Mouse (Mus musculus): ENCODE data around the gene Cables2. TPM values are rescaled to one million over a fixed set of nuclear protein-coding genes. Genes with fewer than 3 reads are reported as not detected.

Cables2 gene
- polyA plus RNA-seq, 1 experiment from 2014 or later: 1.7 TPM

- no peak for ATAC-seq (ENCODE audit: low read depth)
- Histone ChIP-seq H3K9me3 (replicated peaks; ENCODE audit: control insufficient read depth, low read length) (no peaks in the 10 kb centered on the region), H3K4me1 (ENCODE audit: control insufficient read depth, low read depth, low read length) (peaks cover 37% of the 10 kb centered on the region), H3K4me3 (ENCODE audit: low read depth, low read length) (no peak overlapping the region), H3K27ac (ENCODE audit: low read length) (no peak overlapping the region), H3K4me2 (ENCODE audit: low read depth, low read length) (no peak overlapping the region), H3K9ac (ENCODE audit: low read depth, low read length) (no peak overlapping the region), H3K27me3 (ENCODE audit: control insufficient read depth, insufficient read depth, low read depth, low read length) (no peaks in the 10 kb centered on the region), H3K36me3 (ENCODE audit: control insufficient read depth, insufficient read depth) (no peaks in the 10 kb centered on the region)
- WGBS (ENCODE audit: insufficient replicate concordance): 76% methylated on average over 2 of the region's 2 CpGs
Observed at GRCm38 (mm10) chr2:180274523-180274922, 1.2 kb upstream of the Cables2 start.

- peak; percentile 43 for ATAC-seq (ENCODE audit: low read depth)
- Histone ChIP-seq H3K27me3 (ENCODE audit: control insufficient read depth, insufficient read depth, low read depth, low read length) (no peaks in the 10 kb centered on the region), H3K36me3 (ENCODE audit: control insufficient read depth, insufficient read depth) (no peaks in the 10 kb centered on the region), H3K27ac (ENCODE audit: low read length) (peak overlapping the region; percentile 31; the same call in 1 of the 2 replicates), H3K4me1 (ENCODE audit: control insufficient read depth, low read depth, low read length) (peaks cover 37% of the 10 kb centered on the region), H3K4me2 (ENCODE audit: low read depth, low read length) (peak overlapping the region; percentile 96), H3K9me3 (replicated peaks; ENCODE audit: control insufficient read depth, low read length) (no peaks in the 10 kb centered on the region), H3K4me3 (ENCODE audit: low read depth, low read length) (peak overlapping the region; percentile 78), H3K9ac (ENCODE audit: low read depth, low read length) (peak overlapping the region; percentile 82)
- 1% methylated on average over 30 of the region's 37 CpGs for WGBS (ENCODE audit: insufficient replicate concordance)
Observed at GRCm38 (mm10) chr2:180272884-180273321, 393 bp downstream of the Cables2 start.

- Histone ChIP-seq H3K36me3 (ENCODE audit: control insufficient read depth, insufficient read depth) (no peaks in the 10 kb centered on the region), H3K9ac (ENCODE audit: low read depth, low read length) (no peak overlapping the region), H3K27me3 (ENCODE audit: control insufficient read depth, insufficient read depth, low read depth, low read length) (no peaks in the 10 kb centered on the region), H3K27ac (ENCODE audit: low read length) (no peak overlapping the region), H3K4me2 (ENCODE audit: low read depth, low read length) (peak overlapping the region; percentile 96), H3K4me1 (ENCODE audit: control insufficient read depth, low read depth, low read length) (peaks cover 33% of the 10 kb centered on the region), H3K9me3 (replicated peaks; ENCODE audit: control insufficient read depth, low read length) (no peaks in the 10 kb centered on the region), H3K4me3 (ENCODE audit: low read depth, low read length) (no peak overlapping the region)
- WGBS (ENCODE audit: insufficient replicate concordance): 79% methylated on average over 5 of the region's 5 CpGs
- no peak for ATAC-seq (ENCODE audit: low read depth)
Observed at GRCm38 (mm10) chr2:180271804-180272395, 1.4 kb downstream of the Cables2 start.

- H3K27me3 ChIP-seq (ENCODE audit: control insufficient read depth, insufficient read depth, low read depth, low read length): no peaks in the 10 kb centered on the region
- no peak for ATAC-seq (ENCODE audit: low read depth)
- no peaks in the 10 kb centered on the region for H3K36me3 ChIP-seq (ENCODE audit: control insufficient read depth, insufficient read depth)
- no peak overlapping the region for H3K4me2 ChIP-seq (ENCODE audit: low read depth, low read length)
- no peaks in the 10 kb centered on the region for H3K9me3 ChIP-seq (replicated peaks; ENCODE audit: control insufficient read depth, low read length)
- H3K9ac ChIP-seq (ENCODE audit: low read depth, low read length): no peak overlapping the region
- no peak overlapping the region for H3K4me3 ChIP-seq (ENCODE audit: low read depth, low read length)
- H3K4me1 ChIP-seq (ENCODE audit: control insufficient read depth, low read depth, low read length): peaks cover 21% of the 10 kb centered on the region
- 64% methylated on average over 7 of the region's 7 CpGs for WGBS (ENCODE audit: insufficient replicate concordance)
- peak overlapping the region; percentile 15 for H3K27ac ChIP-seq (ENCODE audit: low read length)
Observed at GRCm38 (mm10) chr2:180270537-180271255, 2.6 kb downstream of the Cables2 start.

GRCm38 (mm10) chr2:180269329-180269728, 4.0 kb downstream of the Cables2 start:
- ATAC-seq (ENCODE audit: low read depth): no peak
- Histone ChIP-seq H3K9ac (ENCODE audit: low read depth, low read length) (no peak overlapping the region), H3K4me1 (ENCODE audit: control insufficient read depth, low read depth, low read length) (peaks cover 20% of the 10 kb centered on the region), H3K4me3 (ENCODE audit: low read depth, low read length) (no peak overlapping the region), H3K9me3 (replicated peaks; ENCODE audit: control insufficient read depth, low read length) (no peaks in the 10 kb centered on the region), H3K27me3 (ENCODE audit: control insufficient read depth, insufficient read depth, low read depth, low read length) (no peaks in the 10 kb centered on the region), H3K4me2 (ENCODE audit: low read depth, low read length) (no peak overlapping the region), H3K36me3 (ENCODE audit: control insufficient read depth, insufficient read depth) (no peaks in the 10 kb centered on the region), H3K27ac (ENCODE audit: low read length) (no peak overlapping the region)
- 76% methylated on average over 10 of the region's 10 CpGs for WGBS (ENCODE audit: insufficient replicate concordance)

- no peak overlapping the region for H3K4me2 ChIP-seq (ENCODE audit: low read depth, low read length)
- H3K36me3 ChIP-seq (ENCODE audit: control insufficient read depth, insufficient read depth): peaks cover 3% of the 10 kb centered on the region; the same call in 1 of the 2 replicates
- H3K27me3 ChIP-seq (ENCODE audit: control insufficient read depth, insufficient read depth, low read depth, low read length): no peaks in the 10 kb centered on the region
- H3K4me1 ChIP-seq (ENCODE audit: control insufficient read depth, low read depth, low read length): peaks cover 15% of the 10 kb centered on the region
- no peak overlapping the region for H3K27ac ChIP-seq (ENCODE audit: low read length)
- H3K4me3 ChIP-seq (ENCODE audit: low read depth, low read length): no peak overlapping the region
- WGBS (ENCODE audit: insufficient replicate concordance): 61% methylated on average over 2 of the region's 2 CpGs
- ATAC-seq (ENCODE audit: low read depth): no peak
- no peaks in the 10 kb centered on the region for H3K9me3 ChIP-seq (replicated peaks; ENCODE audit: control insufficient read depth, low read length)
- no peak overlapping the region for H3K9ac ChIP-seq (ENCODE audit: low read depth, low read length)
Observed at GRCm38 (mm10) chr2:180267955-180268354, 5.3 kb downstream of the Cables2 start.

- Histone ChIP-seq H3K9ac (ENCODE audit: low read depth, low read length) (no peak overlapping the region), H3K36me3 (ENCODE audit: control insufficient read depth, insufficient read depth) (peaks cover 9% of the 10 kb centered on the region), H3K4me1 (ENCODE audit: control insufficient read depth, low read depth, low read length) (peaks cover 6% of the 10 kb centered on the region), H3K4me2 (ENCODE audit: low read depth, low read length) (no peak overlapping the region), H3K9me3 (replicated peaks; ENCODE audit: control insufficient read depth, low read length) (no peaks in the 10 kb centered on the region), H3K27me3 (ENCODE audit: control insufficient read depth, insufficient read depth, low read depth, low read length) (no peaks in the 10 kb centered on the region), H3K27ac (ENCODE audit: low read length) (no peak overlapping the region), H3K4me3 (ENCODE audit: low read depth, low read length) (no peak overlapping the region)
- WGBS (ENCODE audit: insufficient replicate concordance): 73% methylated on average over 10 of the region's 10 CpGs
- ATAC-seq (ENCODE audit: low read depth): no peak
Observed at GRCm38 (mm10) chr2:180262891-180263290, 10.4 kb downstream of the Cables2 start.

GRCm38 (mm10) chr2:180262441-180262840, 10.9 kb downstream of the Cables2 start:
- Histone ChIP-seq H3K27ac (ENCODE audit: low read length) (no peak overlapping the region), H3K4me2 (ENCODE audit: low read depth, low read length) (no peak overlapping the region), H3K27me3 (ENCODE audit: control insufficient read depth, insufficient read depth, low read depth, low read length) (no peaks in the 10 kb centered on the region), H3K9ac (ENCODE audit: low read depth, low read length) (no peak overlapping the region), H3K36me3 (ENCODE audit: control insufficient read depth, insufficient read depth) (peaks cover 9% of the 10 kb centered on the region), H3K4me3 (ENCODE audit: low read depth, low read length) (no peak overlapping the region), H3K4me1 (ENCODE audit: control insufficient read depth, low read depth, low read length) (peaks cover 8% of the 10 kb centered on the region), H3K9me3 (replicated peaks; ENCODE audit: control insufficient read depth, low read length) (no peaks in the 10 kb centered on the region)
- WGBS (ENCODE audit: insufficient replicate concordance): 55% methylated on average over 3 of the region's 3 CpGs
- ATAC-seq (ENCODE audit: low read depth): no peak

GRCm38 (mm10) chr2:180261901-180262300, 11.4 kb downstream of the Cables2 start:
- Histone ChIP-seq H3K4me2 (ENCODE audit: low read depth, low read length) (no peak overlapping the region), H3K9me3 (replicated peaks; ENCODE audit: control insufficient read depth, low read length) (no peaks in the 10 kb centered on the region), H3K4me1 (ENCODE audit: control insufficient read depth, low read depth, low read length) (peaks cover 8% of the 10 kb centered on the region), H3K9ac (ENCODE audit: low read depth, low read length) (no peak overlapping the region), H3K36me3 (ENCODE audit: control insufficient read depth, insufficient read depth) (peaks cover 9% of the 10 kb centered on the region), H3K27ac (ENCODE audit: low read length) (no peak overlapping the region), H3K27me3 (ENCODE audit: control insufficient read depth, insufficient read depth, low read depth, low read length) (no peaks in the 10 kb centered on the region), H3K4me3 (ENCODE audit: low read depth, low read length) (no peak overlapping the region)
- 76% methylated on average over 7 of the region's 7 CpGs for WGBS (ENCODE audit: insufficient replicate concordance)
- ATAC-seq (ENCODE audit: low read depth): no peak
